Mouse (Mus musculus): ENCODE measurements at regions not wholly inside any gene's neighbourhood (a gene's known extent, or its start where the extent isn't known, plus 50 kb on each side); places are given as distances from the start of the nearest gene placed in this dataset.

GRCm38 (mm10) chr6:110577216-110577615 is 68.2 kb upstream of the Grm7 start:
- H3K9me3 ChIP-seq (replicated peaks; ENCODE audit: control insufficient read depth, low read length), result no peaks in the 10 kb centered on the region
- no peak for DNase-seq (ENCODE audit: low spot score)
- H3K4me1 ChIP-seq (ENCODE audit: control insufficient read depth, insufficient read depth, low read length), result no peaks in the 10 kb centered on the region
- H3K4me2 ChIP-seq (ENCODE audit: low read length), result no peak overlapping the region
- no peak overlapping the region for H3K27ac ChIP-seq (ENCODE audit: low read depth, low read length)
- no peak for ATAC-seq
- no peak overlapping the region for H3K4me3 ChIP-seq (ENCODE audit: low read depth, low read length)
- H3K27me3 ChIP-seq (replicated peaks; ENCODE audit: control insufficient read depth, insufficient read depth, low read length), result no peaks in the 10 kb centered on the region
- WGBS, result 53% methylated on average over 1 of the region's 1 CpGs
- H3K9ac ChIP-seq (ENCODE audit: low read length), result no peak overlapping the region
- no peaks in the 10 kb centered on the region for H3K36me3 ChIP-seq (ENCODE audit: control insufficient read depth, insufficient read depth, low read length)

Measured in forebrain, embryonic 14.5 days (tissue).